Mouse (Mus musculus): Measurements from ENCODE around the gene Gpr18. TPM values are rescaled to one million over a fixed set of nuclear protein-coding genes. Genes with fewer than 3 reads are reported as not detected.

The Gpr18 gene
- polyA plus RNA-seq (2016; fragmentation: Nextera tagmentation; extraction: Ambion mirVana) = 0.20 and 0.26 TPM in 2 replicates

DNA sequence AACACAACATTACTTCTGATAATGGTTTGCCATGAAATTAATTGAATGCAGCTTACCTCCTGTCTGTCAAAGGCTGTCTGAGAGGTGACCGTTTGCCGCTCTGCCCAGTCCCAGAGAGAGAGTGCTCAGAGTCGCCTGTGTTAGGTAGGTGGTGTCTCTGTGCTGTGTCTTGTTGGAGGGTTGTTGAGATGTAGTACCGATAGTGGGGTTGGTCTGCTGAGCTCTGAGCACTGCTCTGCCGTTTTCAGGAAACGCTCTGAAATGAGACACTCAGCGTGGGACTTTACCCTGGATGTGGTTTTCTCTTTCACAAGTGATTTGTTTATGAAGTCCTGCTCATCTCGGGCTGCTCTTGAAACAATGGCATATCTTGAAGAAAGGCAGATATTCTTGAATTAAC is at the start of gene Gpr18:
TSS of gene Gpr18 (minus strand) at position 161 of the 400 bp plus-strand sequence.
- H3K27ac ChIP-seq = no peak within 1 kb of the TSS
- 87% methylated on average over 8 of the region's 8 CpGs for WGBS
- H3K9me3 ChIP-seq = no peaks in the 10 kb centered on the region
- no peaks in the 10 kb centered on the region for H3K27me3 ChIP-seq (replicated peaks)
- no peak within 1 kb of the TSS for H3K4me3 ChIP-seq
- ATAC-seq (ENCODE audit: low FRiP score, low read depth) = no peak
- H3K4me2 ChIP-seq (replicated peaks) = no peak within 1 kb of the TSS
- peaks cover 25% of the 10 kb centered on the region for H3K36me3 ChIP-seq
- H3K4me1 ChIP-seq = no peaks in the 10 kb centered on the region
- H3K9ac ChIP-seq = no peak within 1 kb of the TSS

DNA sequence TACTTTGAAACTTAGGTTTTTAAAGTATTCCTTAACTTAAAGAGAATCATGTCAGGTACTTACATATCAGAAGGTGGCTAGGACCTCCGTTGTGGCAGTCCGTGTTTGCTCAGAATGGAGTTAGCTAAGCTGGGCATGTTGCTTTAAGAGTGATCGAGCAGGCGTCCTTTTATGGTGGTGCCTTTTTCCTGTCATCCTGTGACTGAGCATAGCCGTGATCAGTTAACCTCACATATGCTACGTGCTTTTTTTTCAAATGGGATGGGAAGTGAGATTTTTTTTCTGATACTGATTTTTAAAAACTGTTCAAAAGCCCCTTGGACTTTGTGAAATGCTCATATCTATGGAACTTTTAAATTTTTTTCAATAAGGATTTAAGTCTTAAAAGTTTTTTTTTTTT is 49.4 kb upstream of the Gpr18 start, which contains the start of gene Gpr183:
TSS of gene Gpr183 (minus strand) at position 206 of the 400 bp plus-strand sequence.
- WGBS = 57% methylated on average over 6 of the region's 6 CpGs
- no peak within 1 kb of the TSS for H3K27ac ChIP-seq
- H3K4me3 ChIP-seq = no peak within 1 kb of the TSS
- H3K9ac ChIP-seq = no peak within 1 kb of the TSS
- ATAC-seq (ENCODE audit: low FRiP score, low read depth) = no peak
- no peaks in the 10 kb centered on the region for H3K36me3 ChIP-seq
- H3K4me1 ChIP-seq = no peaks in the 10 kb centered on the region
- no peak within 1 kb of the TSS for H3K4me2 ChIP-seq (replicated peaks)
- H3K9me3 ChIP-seq = no peaks in the 10 kb centered on the region
- H3K27me3 ChIP-seq (replicated peaks) = no peaks in the 10 kb centered on the region

DNA sequence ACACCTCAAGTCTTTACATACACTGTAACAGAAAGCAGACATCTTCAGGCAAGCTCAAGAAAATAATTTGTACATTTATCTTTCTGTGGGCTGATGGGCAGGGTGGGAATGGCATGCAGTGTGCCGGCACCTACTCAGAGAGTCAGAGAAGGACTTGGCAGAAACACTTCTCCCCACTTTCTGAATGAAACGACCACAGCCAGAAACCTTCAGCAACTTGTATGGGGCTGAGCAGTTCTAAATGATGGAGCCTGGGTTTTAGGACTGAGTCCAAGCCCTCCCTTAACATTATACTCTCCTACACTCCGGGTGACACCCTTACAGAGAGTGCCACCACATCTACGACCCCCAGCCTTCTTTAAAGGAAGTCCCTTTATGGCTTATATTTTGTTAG is 48.4 kb upstream of the Gpr18 start:
- no peak for ATAC-seq (ENCODE audit: low FRiP score, low read depth)
- WGBS = 74% methylated on average over 4 of the region's 4 CpGs
- H3K4me1 ChIP-seq = no peaks in the 10 kb centered on the region
- no peaks in the 10 kb centered on the region for H3K27me3 ChIP-seq (replicated peaks)
- H3K4me2 ChIP-seq (replicated peaks) = no peak overlapping the region
- H3K4me3 ChIP-seq = no peak overlapping the region
- H3K36me3 ChIP-seq = no peaks in the 10 kb centered on the region
- no peaks in the 10 kb centered on the region for H3K9me3 ChIP-seq
- H3K27ac ChIP-seq = no peak overlapping the region
- H3K9ac ChIP-seq = no peak overlapping the region

DNA sequence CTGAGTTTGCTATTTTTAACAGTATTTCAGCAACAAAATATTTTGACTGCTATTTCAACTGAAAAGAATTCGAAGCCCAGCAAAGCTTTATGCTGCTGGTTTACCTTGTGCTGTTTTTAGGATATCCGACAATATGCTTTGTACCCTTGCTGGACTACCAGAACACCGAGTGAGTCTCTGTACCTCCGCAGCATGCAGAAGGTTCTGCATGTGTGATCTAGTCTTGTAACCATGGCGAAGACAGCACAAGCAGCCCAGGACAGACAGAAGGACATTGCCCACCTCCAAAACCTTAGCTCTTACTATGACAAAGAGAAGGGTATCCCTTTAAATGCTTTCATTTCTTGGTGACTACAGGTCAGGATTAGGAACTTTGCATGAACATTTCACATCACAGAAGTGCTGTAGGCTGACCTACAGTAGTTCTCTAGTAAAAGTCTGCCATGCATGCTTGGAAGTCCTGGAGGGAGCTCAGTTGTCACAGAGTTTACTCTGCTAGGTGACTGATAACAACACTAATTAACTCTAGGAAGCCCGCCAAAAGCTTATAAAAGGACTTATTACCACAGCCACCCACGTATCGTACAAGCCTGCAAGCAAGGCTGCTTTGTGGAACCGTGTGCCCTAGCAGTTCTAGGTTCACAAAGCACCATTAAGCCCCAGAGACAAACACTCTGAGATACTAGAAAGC is 47.8 kb upstream of the Gpr18 start:
- H3K36me3 ChIP-seq = no peaks in the 10 kb centered on the region
- H3K4me1 ChIP-seq = no peaks in the 10 kb centered on the region
- no peak overlapping the region for H3K4me2 ChIP-seq (replicated peaks)
- H3K27ac ChIP-seq = no peak overlapping the region
- no peak overlapping the region for H3K4me3 ChIP-seq
- no peaks in the 10 kb centered on the region for H3K9me3 ChIP-seq
- no peaks in the 10 kb centered on the region for H3K27me3 ChIP-seq (replicated peaks)
- H3K9ac ChIP-seq = no peak overlapping the region
- WGBS = 72% methylated on average over 9 of the region's 9 CpGs
- no peak for ATAC-seq (ENCODE audit: low FRiP score, low read depth)

DNA sequence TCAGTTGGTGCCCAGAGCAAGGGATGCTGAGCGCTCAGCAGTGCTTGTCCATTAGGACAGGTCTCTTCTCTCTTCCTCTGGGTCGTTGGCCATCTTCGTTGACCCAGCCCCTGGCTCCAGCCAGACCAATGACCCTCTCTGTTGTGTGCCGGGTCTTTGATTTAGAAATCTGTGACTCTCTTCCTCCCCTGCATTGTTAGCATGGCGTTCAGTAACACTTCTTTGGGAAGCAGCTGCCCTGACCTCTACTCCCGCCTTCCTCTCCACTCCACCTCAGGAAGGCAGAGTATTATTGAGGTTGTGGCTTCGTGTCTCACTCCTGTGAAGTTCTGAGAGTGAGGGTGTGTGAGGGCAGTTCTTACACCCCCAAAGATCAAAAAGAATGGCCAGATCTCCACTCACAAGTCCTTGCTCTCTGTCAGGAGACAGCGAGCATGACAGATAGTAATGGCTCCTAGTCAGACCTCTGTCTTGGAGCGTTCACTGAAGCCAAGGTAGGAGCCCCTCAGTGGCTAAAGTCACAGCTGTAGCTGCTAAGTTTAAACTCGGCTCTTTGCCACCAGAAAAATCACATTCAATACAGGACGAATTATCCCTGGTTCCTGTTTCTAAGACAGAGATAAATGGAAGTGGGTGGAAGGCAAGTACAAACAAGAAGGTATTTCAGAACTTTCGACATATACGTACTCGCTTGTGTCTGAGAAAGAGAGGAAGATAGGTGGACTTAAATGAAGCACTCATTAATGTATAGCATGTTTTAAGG is 46.7 kb upstream of the Gpr18 start:
- H3K4me3 ChIP-seq = no peak overlapping the region
- no peaks in the 10 kb centered on the region for H3K9me3 ChIP-seq
- H3K27me3 ChIP-seq (replicated peaks) = no peaks in the 10 kb centered on the region
- H3K27ac ChIP-seq = no peak overlapping the region
- 78% methylated on average over 14 of the region's 14 CpGs for WGBS
- no peaks in the 10 kb centered on the region for H3K4me1 ChIP-seq
- H3K9ac ChIP-seq = no peak overlapping the region
- no peak for ATAC-seq (ENCODE audit: low FRiP score, low read depth)
- no peaks in the 10 kb centered on the region for H3K36me3 ChIP-seq
- no peak overlapping the region for H3K4me2 ChIP-seq (replicated peaks)

DNA sequence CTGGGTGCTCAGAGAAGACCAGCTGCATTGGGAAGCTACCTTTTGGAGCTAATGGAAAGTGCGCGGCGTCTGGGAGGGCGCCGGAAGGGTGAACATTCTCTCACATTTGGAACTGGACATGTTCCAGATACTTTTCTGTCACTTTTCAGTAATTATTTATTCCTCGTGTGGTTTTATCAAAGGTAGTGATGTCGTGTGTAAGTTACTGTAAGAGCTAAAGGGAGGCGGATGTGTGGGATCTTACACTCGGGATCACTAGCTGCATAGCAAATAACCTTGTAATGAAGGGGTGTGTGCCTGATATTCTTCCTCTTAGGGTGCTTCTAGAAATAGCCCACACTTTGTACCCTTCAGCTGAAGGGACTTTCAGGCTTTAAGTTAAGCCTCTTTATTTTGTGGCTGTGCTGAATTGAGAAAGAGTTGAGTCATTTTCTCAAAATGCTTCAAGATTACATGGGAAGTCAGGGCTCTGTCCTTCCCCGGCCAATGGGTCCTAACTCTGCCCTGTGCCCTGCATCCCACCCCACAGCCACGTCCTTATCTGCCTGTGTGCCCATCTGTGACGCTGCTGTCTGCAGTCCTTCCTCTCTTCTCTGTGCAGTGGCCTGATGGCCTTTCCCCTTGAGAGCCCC is 46.0 kb upstream of the Gpr18 start:
- WGBS = 91% methylated on average over 12 of the region's 12 CpGs
- H3K4me2 ChIP-seq (replicated peaks) = no peak overlapping the region
- no peak for ATAC-seq (ENCODE audit: low FRiP score, low read depth)
- H3K9me3 ChIP-seq = no peaks in the 10 kb centered on the region
- no peak overlapping the region for H3K4me3 ChIP-seq
- no peaks in the 10 kb centered on the region for H3K4me1 ChIP-seq
- H3K36me3 ChIP-seq = no peaks in the 10 kb centered on the region
- H3K27ac ChIP-seq = no peak overlapping the region
- H3K27me3 ChIP-seq (replicated peaks) = no peaks in the 10 kb centered on the region
- no peak overlapping the region for H3K9ac ChIP-seq

DNA sequence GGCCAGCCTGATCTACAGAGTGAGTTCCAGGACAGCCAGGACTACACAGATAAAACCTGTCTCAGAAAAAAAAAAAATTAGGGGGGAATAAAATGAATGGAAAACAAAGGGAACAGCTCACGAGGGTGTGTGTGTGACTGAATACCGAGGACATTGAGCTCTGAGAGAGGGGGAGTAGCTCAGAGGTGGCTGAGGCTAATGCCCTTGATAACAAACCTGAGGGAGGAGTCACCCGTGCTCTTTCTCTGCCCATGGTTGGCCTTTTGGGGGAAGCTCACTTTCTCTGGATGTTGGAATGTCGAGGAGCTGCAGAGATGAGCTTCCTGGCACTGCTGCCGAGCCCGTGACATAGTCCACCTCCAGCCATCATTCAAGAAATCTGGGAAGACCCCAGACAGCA is 45.4 kb upstream of the Gpr18 start:
- H3K4me3 ChIP-seq = no peak overlapping the region
- H3K4me2 ChIP-seq (replicated peaks) = no peak overlapping the region
- 71% methylated on average over 6 of the region's 6 CpGs for WGBS
- no peak overlapping the region for H3K9ac ChIP-seq
- no peaks in the 10 kb centered on the region for H3K27me3 ChIP-seq (replicated peaks)
- no peak overlapping the region for H3K27ac ChIP-seq
- H3K36me3 ChIP-seq = no peaks in the 10 kb centered on the region
- no peaks in the 10 kb centered on the region for H3K9me3 ChIP-seq
- no peak for ATAC-seq (ENCODE audit: low FRiP score, low read depth)
- H3K4me1 ChIP-seq = no peaks in the 10 kb centered on the region

DNA sequence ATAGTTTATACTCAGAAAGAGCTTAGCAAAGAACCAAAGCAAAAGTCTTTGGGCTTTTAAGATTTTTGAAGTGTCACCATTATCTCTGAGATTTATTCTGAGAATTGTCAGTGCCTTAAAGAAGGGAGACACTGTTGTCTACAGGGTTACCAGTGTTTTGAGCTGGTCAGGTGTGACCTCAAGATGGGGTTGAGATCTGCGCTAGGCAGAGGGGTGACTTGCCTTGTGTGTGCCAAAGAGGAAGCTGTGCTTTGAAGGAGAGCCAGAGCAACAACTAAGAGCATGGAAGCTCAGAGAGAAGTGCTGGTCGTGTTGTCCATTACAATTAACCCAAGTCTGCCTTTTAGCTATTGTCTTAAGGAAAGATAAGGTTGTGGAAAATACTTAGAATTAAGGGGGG is 45.0 kb upstream of the Gpr18 start:
- Histone ChIP-seq H3K9me3 (no peaks in the 10 kb centered on the region), H3K4me1 (no peaks in the 10 kb centered on the region), H3K9ac (no peak overlapping the region), H3K4me2 (replicated peaks) (no peak overlapping the region), H3K27me3 (replicated peaks) (no peaks in the 10 kb centered on the region), H3K4me3 (no peak overlapping the region), H3K36me3 (no peaks in the 10 kb centered on the region), H3K27ac (no peak overlapping the region)
- 93% methylated on average over 2 of the region's 2 CpGs for WGBS
- no peak for ATAC-seq (ENCODE audit: low FRiP score, low read depth)

DNA sequence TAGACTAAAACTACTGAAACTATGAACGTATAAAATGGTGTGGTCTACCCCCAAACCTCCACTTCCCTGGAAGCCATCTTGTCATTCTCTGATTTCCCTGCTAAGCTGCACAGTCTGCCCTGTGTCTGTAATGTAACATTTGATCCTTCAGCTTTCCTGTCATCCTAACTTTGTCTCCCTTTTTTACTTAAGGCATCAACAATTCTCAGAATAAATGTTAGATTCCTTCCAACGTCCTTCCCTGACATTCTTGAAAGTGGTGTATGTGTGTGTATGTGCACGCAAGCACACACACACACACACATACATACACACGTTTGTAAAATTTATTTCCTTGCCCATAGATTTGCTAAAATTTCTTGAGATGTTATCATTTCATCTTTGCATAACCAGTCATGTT is 44.5 kb upstream of the Gpr18 start:
- no peaks in the 10 kb centered on the region for H3K27me3 ChIP-seq (replicated peaks)
- no peak overlapping the region for H3K4me3 ChIP-seq
- H3K36me3 ChIP-seq = no peaks in the 10 kb centered on the region
- H3K9ac ChIP-seq = no peak overlapping the region
- 90% methylated on average over 4 of the region's 4 CpGs for WGBS
- H3K4me1 ChIP-seq = no peaks in the 10 kb centered on the region
- H3K4me2 ChIP-seq (replicated peaks) = no peak overlapping the region
- H3K27ac ChIP-seq = no peak overlapping the region
- no peaks in the 10 kb centered on the region for H3K9me3 ChIP-seq
- ATAC-seq (ENCODE audit: low FRiP score, low read depth) = no peak

DNA sequence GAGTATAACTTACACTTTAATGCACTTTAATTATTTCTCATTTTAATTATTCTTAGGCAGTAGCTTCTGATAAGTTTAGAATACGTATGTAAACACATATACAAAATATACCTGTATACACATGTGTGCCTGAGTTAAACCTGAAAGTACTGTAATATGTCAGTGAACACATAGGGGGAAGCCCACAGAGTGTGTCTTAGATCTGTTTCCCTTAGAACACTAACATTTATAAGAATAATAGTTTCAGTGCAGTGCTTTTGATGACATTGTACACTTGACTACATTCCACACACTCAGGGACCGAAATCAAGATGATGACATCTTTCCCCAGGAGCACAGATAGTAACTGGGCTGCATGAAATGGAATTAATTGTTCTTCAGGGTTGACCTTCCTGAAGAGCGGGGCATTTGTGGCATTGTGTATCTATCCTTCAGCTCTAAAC is 44.0 kb upstream of the Gpr18 start:
- no peak for ATAC-seq (ENCODE audit: low FRiP score, low read depth)
- H3K27me3 ChIP-seq (replicated peaks) = no peaks in the 10 kb centered on the region
- no peak overlapping the region for H3K4me2 ChIP-seq (replicated peaks)
- H3K4me1 ChIP-seq = no peaks in the 10 kb centered on the region
- no peak overlapping the region for H3K27ac ChIP-seq
- no peaks in the 10 kb centered on the region for H3K36me3 ChIP-seq
- H3K9me3 ChIP-seq = no peaks in the 10 kb centered on the region
- H3K4me3 ChIP-seq = no peak overlapping the region
- no peak overlapping the region for H3K9ac ChIP-seq
- 93% methylated on average over 3 of the region's 3 CpGs for WGBS

DNA sequence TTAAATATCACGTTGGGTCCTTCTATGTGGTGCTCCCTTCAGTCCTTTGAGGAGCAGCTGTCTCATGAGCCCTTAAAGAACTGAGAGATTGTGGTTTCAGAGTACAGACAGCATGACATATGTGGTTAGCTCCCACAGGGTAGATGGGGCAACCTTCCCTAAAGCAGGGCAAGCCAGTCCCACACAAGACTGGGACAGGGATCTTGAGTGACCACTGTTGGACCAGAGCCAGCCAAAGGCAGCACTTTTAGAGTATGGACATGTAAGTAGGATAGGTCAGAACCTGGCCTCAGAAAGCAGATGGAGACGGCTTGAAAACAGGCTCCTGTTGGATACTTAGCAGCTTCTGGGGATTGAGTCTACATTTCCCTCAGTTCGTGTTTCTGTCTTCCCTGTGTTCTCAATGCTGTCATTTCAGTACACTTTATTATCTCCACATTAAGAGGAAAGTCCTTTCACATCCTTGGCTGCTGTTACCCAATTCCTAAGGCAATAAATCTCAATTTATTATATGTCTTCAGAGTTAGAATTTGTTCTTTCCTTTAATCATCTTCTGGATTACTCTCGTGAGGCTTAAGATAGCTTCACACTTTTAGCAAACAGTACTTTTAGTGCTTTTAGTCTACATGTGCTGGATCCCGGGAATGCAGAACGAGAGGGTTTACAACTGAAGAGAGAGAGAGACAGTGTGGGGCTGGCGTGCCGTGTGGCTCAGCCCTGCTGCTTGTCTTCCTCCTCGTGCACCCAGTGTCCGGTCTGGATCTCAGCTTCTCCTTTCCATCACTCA is 43.4 kb upstream of the Gpr18 start:
- Histone ChIP-seq H3K9me3 (no peaks in the 10 kb centered on the region), H3K4me1 (no peaks in the 10 kb centered on the region), H3K36me3 (no peaks in the 10 kb centered on the region), H3K27ac (no peak overlapping the region), H3K4me2 (replicated peaks) (no peak overlapping the region), H3K9ac (no peak overlapping the region), H3K27me3 (replicated peaks) (no peaks in the 10 kb centered on the region), H3K4me3 (no peak overlapping the region)
- 76% methylated on average over 10 of the region's 10 CpGs for WGBS
- ATAC-seq (ENCODE audit: low FRiP score, low read depth) = no peak

All from neural tube, embryonic 12.5 days (tissue).